Mouse (Mus musculus): ENCODE measurements at regions not wholly inside any gene's neighbourhood (a gene's known extent, or its start where the extent isn't known, plus 50 kb on each side); places are given as distances from the start of the nearest gene placed in this dataset.

DNA sequence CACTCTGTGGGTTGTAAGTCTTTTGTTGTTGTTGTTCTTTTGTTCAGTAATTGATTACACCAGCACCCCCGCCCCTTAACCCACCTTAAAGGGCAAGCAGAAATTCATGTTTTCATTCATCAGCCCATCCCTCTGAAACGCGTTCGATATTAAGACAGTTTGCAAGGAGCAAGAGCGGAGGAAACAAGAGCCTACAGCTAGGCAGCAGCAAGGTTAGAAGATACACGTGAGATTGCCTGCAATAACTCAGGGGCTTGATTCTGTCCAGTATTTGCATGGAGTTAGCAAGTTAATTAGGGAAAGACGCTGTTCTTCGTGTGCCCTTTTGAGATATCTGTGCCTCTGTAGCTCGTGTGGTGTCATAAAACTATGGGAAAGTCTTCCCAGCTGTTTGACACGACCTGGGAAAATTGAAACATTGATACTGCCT is 202.0 kb downstream of the Gm11146 start:
- peak overlapping the region; percentile 72 for H3K4me2 ChIP-seq (replicated peaks)
- ATAC-seq (ENCODE audit: low FRiP score) (peak; percentile 55), DNase-seq (ENCODE audit: low spot score) (no peak)
- peaks cover 58% of the 10 kb centered on the region for H3K4me1 ChIP-seq (replicated peaks; ENCODE audit: control insufficient read depth, insufficient read depth, low read length)
- H3K27me3 ChIP-seq (ENCODE audit: control insufficient read depth, insufficient read depth, low read length) = no peaks in the 10 kb centered on the region
- 1% methylated on average over 10 of the region's 10 CpGs for WGBS
- H3K9ac ChIP-seq = peak overlapping the region; percentile 79
- H3K4me3 ChIP-seq (replicated peaks; ENCODE audit: low read length) = peak overlapping the region; percentile 26
- H3K36me3 ChIP-seq (replicated peaks; ENCODE audit: control insufficient read depth, insufficient read depth) = no peaks in the 10 kb centered on the region
- H3K9me3 ChIP-seq (ENCODE audit: control insufficient read depth, low read length) = no peaks in the 10 kb centered on the region
- H3K27ac ChIP-seq = peak overlapping the region; percentile 95

DNA sequence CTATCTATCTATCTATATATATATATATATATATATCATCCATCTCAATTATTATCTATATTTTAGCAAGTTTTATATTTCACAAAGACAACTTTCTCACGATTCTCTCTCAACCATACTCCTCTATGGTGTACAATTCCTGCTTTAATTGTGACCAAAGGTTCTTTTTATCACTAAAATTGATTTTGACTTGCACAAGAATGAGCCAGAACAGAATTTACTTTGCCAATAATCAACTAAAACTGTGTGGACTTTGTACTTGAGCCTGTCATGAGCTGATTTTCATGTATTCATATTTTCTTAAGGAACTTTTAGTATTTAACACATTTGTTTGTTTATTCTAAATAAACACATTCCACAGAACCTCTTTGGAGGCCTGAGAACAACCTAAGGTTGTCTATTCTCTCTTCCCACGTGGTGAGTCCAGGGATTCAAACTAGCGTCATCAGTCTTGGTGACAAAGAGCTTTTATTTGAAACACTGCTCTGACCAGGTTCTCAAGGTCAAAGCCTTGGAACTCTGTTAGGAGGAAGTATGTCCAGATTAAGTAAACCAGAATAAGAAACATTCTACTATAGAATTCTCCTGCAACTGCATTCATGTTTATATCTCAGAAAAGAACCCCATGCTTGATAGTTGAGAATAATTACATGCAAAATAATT is 207.7 kb downstream of the Gm11146 start:
- Histone ChIP-seq H3K9ac (no peak overlapping the region), H3K4me3 (replicated peaks; ENCODE audit: low read length) (no peak overlapping the region), H3K4me1 (replicated peaks; ENCODE audit: control insufficient read depth, insufficient read depth, low read length) (peaks cover 14% of the 10 kb centered on the region; the same call in 1 of the 2 replicates), H3K36me3 (replicated peaks; ENCODE audit: control insufficient read depth, insufficient read depth) (no peaks in the 10 kb centered on the region), H3K27ac (no peak overlapping the region), H3K27me3 (ENCODE audit: control insufficient read depth, insufficient read depth, low read length) (no peaks in the 10 kb centered on the region), H3K4me2 (replicated peaks) (no peak overlapping the region), H3K9me3 (ENCODE audit: control insufficient read depth, low read length) (no peaks in the 10 kb centered on the region)
- WGBS = 55% methylated on average over 3 of the region's 3 CpGs
- DNase-seq (ENCODE audit: low spot score) = no peak
- no peak for ATAC-seq (ENCODE audit: low FRiP score)

DNA sequence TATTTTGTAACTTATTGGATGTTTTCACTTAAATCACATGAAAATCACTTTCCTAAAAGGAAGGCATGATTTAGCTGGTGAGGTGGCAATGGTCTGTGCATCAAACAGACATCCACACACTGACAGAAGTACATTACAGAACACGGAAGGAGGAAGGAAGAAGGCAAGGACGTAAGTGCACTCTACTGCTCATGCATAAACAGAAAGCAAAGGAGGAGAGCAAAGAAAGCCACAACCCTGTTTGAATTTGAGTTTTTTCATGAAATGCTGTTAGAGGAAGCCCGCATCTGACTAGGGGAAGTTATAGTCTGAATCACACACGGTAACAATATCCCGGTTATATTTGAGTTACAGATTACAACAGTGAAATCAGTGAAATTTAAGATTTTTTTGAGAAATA is 208.4 kb downstream of the Gm11146 start:
- ATAC-seq (ENCODE audit: low FRiP score) (no peak), DNase-seq (ENCODE audit: low spot score) (no peak)
- no peaks in the 10 kb centered on the region for H3K9me3 ChIP-seq (ENCODE audit: control insufficient read depth, low read length)
- no peak overlapping the region for H3K9ac ChIP-seq
- no peak overlapping the region for H3K4me3 ChIP-seq (replicated peaks; ENCODE audit: low read length)
- no peaks in the 10 kb centered on the region for H3K27me3 ChIP-seq (ENCODE audit: control insufficient read depth, insufficient read depth, low read length)
- H3K27ac ChIP-seq = peak overlapping the region; percentile 32; the same call in 1 of the 2 replicates
- peaks cover 7% of the 10 kb centered on the region; the same call in 1 of the 2 replicates for H3K4me1 ChIP-seq (replicated peaks; ENCODE audit: control insufficient read depth, insufficient read depth, low read length)
- no peaks in the 10 kb centered on the region for H3K36me3 ChIP-seq (replicated peaks; ENCODE audit: control insufficient read depth, insufficient read depth)
- no peak overlapping the region for H3K4me2 ChIP-seq (replicated peaks)
- WGBS = 76% methylated on average over 5 of the region's 5 CpGs

DNA sequence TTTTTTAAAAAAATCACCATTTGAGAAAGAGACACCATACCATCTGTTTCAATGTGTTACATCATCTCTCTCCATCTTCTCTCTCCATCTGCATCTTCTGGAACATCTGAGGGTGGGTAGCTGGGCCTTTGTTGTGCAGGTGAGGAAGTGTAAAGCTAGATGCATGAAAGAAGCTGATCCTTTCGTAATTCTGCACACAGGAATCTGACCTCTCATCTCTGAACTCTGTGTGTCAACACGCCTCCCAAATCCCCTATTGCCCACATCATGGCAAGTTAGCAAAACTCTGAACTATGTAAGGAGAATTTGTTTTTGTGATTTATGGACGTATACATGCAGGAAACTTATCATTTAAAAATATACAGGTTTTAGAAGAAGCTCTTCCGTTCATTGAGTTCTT is 209.7 kb downstream of the Gm11146 start:
- Histone ChIP-seq H3K27me3 (ENCODE audit: control insufficient read depth, insufficient read depth, low read length) (no peaks in the 10 kb centered on the region), H3K36me3 (replicated peaks; ENCODE audit: control insufficient read depth, insufficient read depth) (no peaks in the 10 kb centered on the region), H3K4me3 (replicated peaks; ENCODE audit: low read length) (no peak overlapping the region), H3K27ac (no peak overlapping the region), H3K4me2 (replicated peaks) (no peak overlapping the region), H3K9ac (no peak overlapping the region), H3K9me3 (ENCODE audit: control insufficient read depth, low read length) (no peaks in the 10 kb centered on the region), H3K4me1 (replicated peaks; ENCODE audit: control insufficient read depth, insufficient read depth, low read length) (0 out of 2 replicates have a peak, but pooled peaks cover 3% of the 10 kb centered on the region)
- ATAC-seq (ENCODE audit: low FRiP score) = no peak
- no peak for DNase-seq (ENCODE audit: low spot score)
- 80% methylated on average over 4 of the region's 4 CpGs for WGBS

DNA sequence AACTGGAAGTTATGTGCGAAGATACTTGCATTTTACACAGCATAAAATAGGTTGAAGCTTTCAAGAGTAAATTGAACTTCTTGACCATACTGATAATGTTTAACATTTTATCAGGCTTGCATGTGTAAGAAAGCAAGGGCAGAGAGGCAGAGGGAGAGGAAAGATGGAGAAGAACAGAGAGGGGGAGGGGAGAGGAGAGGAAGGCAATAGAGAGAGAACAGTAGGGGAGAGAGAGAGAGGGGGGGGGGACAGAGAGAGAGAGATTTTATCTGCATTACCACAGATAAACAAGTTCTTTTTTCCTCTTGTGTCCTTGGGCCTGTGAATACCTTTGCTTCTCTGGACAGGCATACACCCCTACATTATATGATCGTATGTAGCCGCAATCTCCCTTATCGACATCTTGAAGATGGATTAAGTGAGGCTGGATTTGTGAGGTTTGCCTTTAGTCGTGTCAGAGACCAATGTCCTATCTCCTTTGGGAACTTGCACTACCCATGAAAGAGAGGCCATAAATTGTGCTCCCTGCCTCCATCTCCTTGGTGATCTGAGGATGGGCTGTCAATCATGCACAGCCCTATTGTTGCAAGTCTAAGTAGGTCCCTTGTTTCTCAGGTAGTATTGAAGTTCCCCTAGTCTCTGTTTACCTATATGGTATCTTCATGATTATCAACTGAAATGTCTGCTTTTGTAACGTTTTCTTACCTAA is 217.7 kb downstream of the Gm11146 start:
- WGBS = 45% methylated on average over 6 of the region's 6 CpGs
- Histone ChIP-seq H3K27me3 (ENCODE audit: control insufficient read depth, insufficient read depth, low read length) (no peaks in the 10 kb centered on the region), H3K9ac (no peak overlapping the region), H3K36me3 (replicated peaks; ENCODE audit: control insufficient read depth, insufficient read depth) (no peaks in the 10 kb centered on the region), H3K27ac (peak overlapping the region; percentile 21; the same call in 1 of the 2 replicates), H3K4me1 (replicated peaks; ENCODE audit: control insufficient read depth, insufficient read depth, low read length) (peaks cover 13% of the 10 kb centered on the region), H3K9me3 (ENCODE audit: control insufficient read depth, low read length) (no peaks in the 10 kb centered on the region), H3K4me3 (replicated peaks; ENCODE audit: low read length) (no peak overlapping the region), H3K4me2 (replicated peaks) (no peak overlapping the region)
- DNase-seq (ENCODE audit: low spot score) (no peak), ATAC-seq (ENCODE audit: low FRiP score) (no peak)

DNA sequence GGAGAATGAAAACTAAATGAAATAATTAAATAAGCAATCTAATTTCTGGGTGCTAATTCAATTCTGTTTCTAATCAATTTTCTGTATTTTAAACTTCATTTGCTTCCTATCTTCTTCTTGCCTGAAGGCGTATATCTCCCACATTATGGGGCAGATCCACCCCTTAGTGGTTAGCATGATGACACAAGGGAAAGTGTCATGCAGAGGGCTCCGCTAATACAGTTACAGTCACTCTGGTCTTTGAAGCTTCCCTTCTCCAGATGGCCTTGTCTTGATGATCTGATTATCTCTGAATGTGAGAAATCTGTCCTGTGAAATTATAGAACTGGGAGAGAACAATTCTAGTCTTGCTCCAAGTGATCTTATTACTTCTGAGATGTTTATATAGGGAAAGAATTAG is 219.1 kb downstream of the Gm11146 start:
- no peak overlapping the region for H3K4me2 ChIP-seq (replicated peaks)
- ATAC-seq (ENCODE audit: low FRiP score) = no peak
- H3K27ac ChIP-seq = 0 out of 2 replicates have a peak overlapping the region, but pooled peaks have one; percentile 10
- no peak for DNase-seq (ENCODE audit: low spot score)
- H3K4me3 ChIP-seq (replicated peaks; ENCODE audit: low read length) = no peak overlapping the region
- H3K27me3 ChIP-seq (ENCODE audit: control insufficient read depth, insufficient read depth, low read length) = no peaks in the 10 kb centered on the region
- no peaks in the 10 kb centered on the region for H3K9me3 ChIP-seq (ENCODE audit: control insufficient read depth, low read length)
- no peak overlapping the region for H3K9ac ChIP-seq
- no peaks in the 10 kb centered on the region for H3K36me3 ChIP-seq (replicated peaks; ENCODE audit: control insufficient read depth, insufficient read depth)
- WGBS = 47% methylated on average over 2 of the region's 2 CpGs
- H3K4me1 ChIP-seq (replicated peaks; ENCODE audit: control insufficient read depth, insufficient read depth, low read length) = peaks cover 11% of the 10 kb centered on the region

DNA sequence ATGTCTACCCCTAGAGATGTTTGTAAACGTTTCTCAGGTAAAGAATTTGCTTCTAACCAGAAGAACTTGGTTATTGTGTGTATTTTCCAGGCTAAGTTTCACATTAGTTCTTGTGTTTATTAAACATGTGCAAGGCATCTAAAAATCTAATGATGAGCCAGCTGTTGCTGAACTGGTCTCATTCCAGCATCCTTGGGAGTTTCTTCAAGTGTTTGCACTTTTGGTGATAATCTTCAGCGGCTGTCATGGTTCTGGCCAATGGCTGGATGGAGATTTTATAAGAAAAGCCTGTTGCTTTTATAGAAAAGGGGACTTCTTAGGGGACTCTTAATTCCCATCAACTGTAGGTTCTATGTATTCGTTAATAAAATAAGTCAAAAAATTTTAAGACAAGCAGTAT is 229.1 kb downstream of the Gm11146 start:
- no peak overlapping the region for H3K27ac ChIP-seq
- no peak overlapping the region for H3K9ac ChIP-seq
- H3K4me2 ChIP-seq (replicated peaks) = no peak overlapping the region
- no peaks in the 10 kb centered on the region for H3K36me3 ChIP-seq (replicated peaks; ENCODE audit: control insufficient read depth, insufficient read depth)
- WGBS = 92% methylated on average over 3 of the region's 3 CpGs
- H3K9me3 ChIP-seq (ENCODE audit: control insufficient read depth, low read length) = no peaks in the 10 kb centered on the region
- no peaks in the 10 kb centered on the region for H3K4me1 ChIP-seq (replicated peaks; ENCODE audit: control insufficient read depth, insufficient read depth, low read length)
- no peak for DNase-seq (ENCODE audit: low spot score)
- no peak for ATAC-seq (ENCODE audit: low FRiP score)
- H3K4me3 ChIP-seq (replicated peaks; ENCODE audit: low read length) = no peak overlapping the region
- H3K27me3 ChIP-seq (ENCODE audit: control insufficient read depth, insufficient read depth, low read length) = no peaks in the 10 kb centered on the region

DNA sequence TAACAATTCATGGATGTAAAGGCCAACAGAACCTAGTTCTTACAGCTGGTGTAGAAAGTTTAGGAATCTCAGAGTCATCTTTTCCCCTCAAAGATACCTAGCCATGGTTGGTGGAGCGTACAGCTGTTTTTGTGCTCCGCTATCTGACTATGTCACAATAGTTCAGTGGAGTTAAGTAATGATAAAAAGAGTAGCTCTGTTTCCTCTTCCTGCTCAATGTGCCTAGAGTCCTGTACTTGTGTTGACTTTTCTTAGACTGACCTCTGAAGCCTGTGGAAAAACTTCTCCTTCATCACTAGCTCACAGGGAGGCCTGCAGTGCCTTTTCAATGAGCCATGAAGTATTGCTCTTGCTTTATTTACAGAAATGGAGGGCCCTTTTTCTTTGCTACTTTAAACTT is 232.1 kb downstream of the Gm11146 start:
- no peak for ATAC-seq (ENCODE audit: low FRiP score)
- Histone ChIP-seq H3K36me3 (replicated peaks; ENCODE audit: control insufficient read depth, insufficient read depth) (no peaks in the 10 kb centered on the region), H3K4me1 (replicated peaks; ENCODE audit: control insufficient read depth, insufficient read depth, low read length) (no peaks in the 10 kb centered on the region), H3K4me2 (replicated peaks) (no peak overlapping the region), H3K27ac (no peak overlapping the region), H3K9me3 (ENCODE audit: control insufficient read depth, low read length) (no peaks in the 10 kb centered on the region), H3K27me3 (ENCODE audit: control insufficient read depth, insufficient read depth, low read length) (no peaks in the 10 kb centered on the region), H3K4me3 (replicated peaks; ENCODE audit: low read length) (no peak overlapping the region), H3K9ac (no peak overlapping the region)
- no peak for DNase-seq (ENCODE audit: low spot score)
- 89% methylated on average over 2 of the region's 2 CpGs for WGBS

DNA sequence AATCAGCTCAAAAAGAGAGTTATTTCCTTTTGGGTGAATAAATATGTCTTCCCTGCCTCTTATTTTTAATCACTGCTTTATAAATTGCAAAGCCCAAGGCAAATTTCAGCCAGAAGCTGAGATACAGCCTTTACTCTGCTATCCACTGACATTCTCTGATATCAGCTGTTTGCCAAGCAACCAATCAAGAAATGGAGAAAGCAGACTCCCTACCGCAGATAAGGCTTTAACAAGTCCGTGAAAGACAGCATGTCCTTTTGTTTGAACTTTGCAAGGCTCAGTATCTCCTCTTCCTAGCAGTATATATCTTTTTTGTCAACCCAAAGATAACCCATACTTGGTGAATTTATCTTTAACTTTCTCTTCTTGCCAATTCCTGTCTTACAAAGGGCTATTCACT is 236.6 kb downstream of the Gm11146 start:
- DNase-seq (ENCODE audit: low spot score) = no peak
- no peak overlapping the region for H3K4me2 ChIP-seq (replicated peaks)
- ATAC-seq (ENCODE audit: low FRiP score) = no peak
- no peaks in the 10 kb centered on the region for H3K36me3 ChIP-seq (replicated peaks; ENCODE audit: control insufficient read depth, insufficient read depth)
- 43% methylated on average over 2 of the region's 2 CpGs for WGBS
- H3K9ac ChIP-seq = no peak overlapping the region
- no peaks in the 10 kb centered on the region for H3K4me1 ChIP-seq (replicated peaks; ENCODE audit: control insufficient read depth, insufficient read depth, low read length)
- no peak overlapping the region for H3K27ac ChIP-seq
- no peak overlapping the region for H3K4me3 ChIP-seq (replicated peaks; ENCODE audit: low read length)
- no peaks in the 10 kb centered on the region for H3K9me3 ChIP-seq (ENCODE audit: control insufficient read depth, low read length)
- H3K27me3 ChIP-seq (ENCODE audit: control insufficient read depth, insufficient read depth, low read length) = no peaks in the 10 kb centered on the region
